Mouse (Mus musculus) stomach, postnatal 0 days (tissue): ENCODE results near the gene Kcnd3.

Experiments
- CTCF ChIP-seq: IDR thresholded peaks from 2 replicates; pipeline ENCODE4 v1.5.1; 2016; ENCODE audit warnings: antibody characterized with exemption, low read depth, mild to moderate bottlenecking, moderate library complexity
- EP300 ChIP-seq: optimal IDR thresholded peaks from 2 replicates; pipeline ENCODE3; 2016; ENCODE audit warnings: antibody characterized with exemption

DNA sequence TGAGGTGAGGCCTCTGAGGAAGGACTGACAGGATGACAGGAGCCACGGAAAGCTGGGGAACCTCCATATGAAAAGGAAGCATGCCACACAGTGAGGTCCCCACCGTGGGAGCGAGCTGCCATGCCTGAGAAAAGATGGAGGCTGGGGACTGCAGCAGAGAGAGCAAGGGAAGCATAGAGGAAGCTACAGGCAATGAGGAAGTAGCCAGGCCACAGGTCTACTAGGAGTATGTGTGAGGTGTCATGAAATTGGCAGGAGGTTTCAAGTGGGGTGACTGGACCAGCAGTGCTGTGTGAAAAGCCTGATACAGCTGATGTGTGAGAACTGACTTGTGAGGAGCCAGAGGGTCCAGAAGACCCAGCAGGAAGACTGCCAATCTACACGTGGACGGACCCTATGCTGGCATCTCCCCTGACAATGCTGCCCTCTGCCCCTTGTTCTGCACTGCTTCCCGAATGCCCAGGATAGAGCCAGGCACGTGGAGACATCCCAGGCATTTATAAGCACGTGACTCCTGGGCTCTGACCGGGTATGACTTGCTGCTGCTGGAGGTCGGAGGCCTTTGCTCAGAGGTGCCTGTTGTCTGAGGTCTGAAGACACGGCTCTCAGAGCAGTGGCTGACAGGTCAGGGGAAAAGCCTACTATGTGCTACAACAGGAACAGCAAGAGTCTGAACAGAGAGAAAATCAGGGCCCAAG, 96.1 kb downstream of the Kcnd3 start:
- TF ChIP-seq CTCF (no peak), EP300 (no peak)
